Mouse (Mus musculus) kidney, adult 9 months (tissue): Measurements from ENCODE around the gene Selplg.

Experiments
- DNase-seq: peaks from one replicate; pipeline ENCODE4 v3.0.0; 2022

Gene Selplg

DNA sequence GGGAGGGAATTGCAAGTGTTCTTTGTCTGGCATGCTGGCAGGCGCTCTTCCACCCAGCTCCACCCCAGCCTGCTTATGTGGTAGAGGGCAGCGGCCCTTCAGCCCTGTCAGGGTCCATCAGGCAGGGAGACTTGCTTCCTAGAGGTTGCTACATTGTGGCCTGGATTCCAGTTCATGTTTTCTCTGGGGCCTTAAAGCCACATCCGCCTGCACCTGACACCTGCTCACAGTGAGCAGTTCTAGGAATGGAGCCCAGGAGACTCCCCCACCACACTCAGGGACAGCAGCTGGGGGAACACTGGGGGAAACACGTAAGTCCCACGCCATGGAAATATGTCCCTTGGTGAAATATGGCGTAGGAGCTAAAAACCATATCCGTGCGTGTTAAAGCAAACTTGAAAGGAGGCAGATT, at the start of gene Selplg:
TSS of gene Selplg (minus strand) at position 155 of the 412 bp plus-strand sequence.
- no peak for DNase-seq

DNA sequence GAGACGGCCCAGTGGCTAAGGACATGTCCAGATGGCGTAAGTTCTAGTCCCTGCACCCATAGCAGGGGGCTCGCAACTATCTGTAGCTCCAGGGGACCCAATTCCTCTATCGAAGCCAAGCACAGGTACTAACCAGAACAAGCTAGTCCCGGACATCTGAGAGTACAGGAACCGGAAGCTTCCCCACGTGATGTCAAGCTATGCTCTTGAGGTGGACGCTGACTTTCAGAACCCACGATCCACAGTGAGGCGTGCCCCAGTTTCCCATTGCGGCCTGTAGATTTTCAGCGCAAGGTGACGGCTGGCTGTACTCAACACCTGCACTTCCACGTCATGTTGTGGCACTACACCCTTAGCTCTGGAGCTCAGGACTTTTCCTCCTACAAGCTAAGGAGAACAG, 48.7 kb upstream of the Selplg start:
- DNase-seq, result no peak

DNA sequence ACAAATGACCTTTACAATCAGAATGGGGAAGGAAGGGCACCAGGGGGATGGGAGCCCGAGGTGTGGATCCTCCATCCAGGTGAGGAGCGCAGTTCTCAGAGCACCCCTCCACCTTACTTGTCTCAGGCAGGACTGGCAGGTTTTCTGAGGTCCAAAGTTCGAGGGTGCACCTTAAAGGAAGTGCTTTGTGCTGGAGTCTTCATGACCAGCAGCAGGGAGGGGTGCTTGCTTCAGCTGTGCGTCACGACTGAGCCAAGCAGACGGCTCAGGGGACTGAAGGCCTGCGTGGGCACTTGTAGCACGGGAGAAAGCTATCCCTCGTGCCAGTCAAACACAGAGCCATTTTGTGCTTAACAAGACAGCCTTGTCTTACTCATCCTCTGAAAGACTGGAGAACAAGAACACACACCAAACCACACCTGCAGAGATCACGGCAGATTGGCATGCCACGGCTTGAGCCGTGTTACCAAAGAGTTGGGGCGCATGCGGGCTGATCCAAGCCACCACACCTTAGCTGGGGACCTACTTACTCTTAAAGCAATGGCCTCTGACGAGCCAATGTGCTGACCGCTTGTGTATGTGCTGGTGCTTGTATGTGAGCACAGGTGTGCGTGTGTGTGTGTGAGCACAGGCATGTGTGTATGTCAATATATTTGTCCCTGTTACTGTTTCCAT, 46.6 kb upstream of the Selplg start:
- no peak for DNase-seq

DNA sequence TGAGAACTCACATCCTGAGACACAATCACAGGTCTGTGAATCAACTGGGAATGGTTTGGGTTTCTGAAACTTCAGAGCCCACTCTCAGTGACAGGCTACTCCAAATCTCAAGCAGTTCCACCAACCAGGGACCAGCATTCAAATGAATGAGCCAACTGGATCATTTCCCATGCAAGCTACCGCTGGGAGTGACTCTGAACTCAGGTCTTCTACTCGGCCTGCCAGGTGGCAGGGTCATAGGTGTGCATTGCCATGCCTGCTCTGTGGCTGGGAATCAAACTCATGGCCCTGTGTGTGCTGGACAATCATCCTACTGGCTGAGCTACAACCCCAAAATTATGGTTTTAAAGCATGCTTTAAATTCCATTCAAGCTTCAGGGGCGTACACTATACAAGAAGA, 45.1 kb upstream of the Selplg start:
- DNase-seq, result no peak

DNA sequence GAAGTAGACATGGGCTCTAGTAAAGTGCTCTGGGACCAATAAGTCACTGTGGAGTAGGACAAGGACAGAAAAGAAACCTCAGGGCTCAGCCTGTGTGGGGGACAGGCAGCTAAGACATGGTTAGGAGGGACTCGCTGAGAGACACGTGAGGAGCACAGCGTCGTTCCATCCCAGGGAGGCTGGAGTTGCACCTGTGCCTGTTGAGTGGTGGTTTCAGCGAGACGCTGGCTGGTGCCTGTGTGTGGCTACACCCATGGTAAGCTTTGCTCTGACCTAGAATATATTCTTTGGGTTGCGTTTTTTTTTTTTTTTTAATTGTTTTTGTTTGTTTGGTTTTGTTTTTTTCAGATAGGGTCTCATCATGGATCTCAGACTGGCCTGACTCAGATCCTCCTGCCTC, 43.7 kb upstream of the Selplg start:
- DNase-seq, result no peak

DNA sequence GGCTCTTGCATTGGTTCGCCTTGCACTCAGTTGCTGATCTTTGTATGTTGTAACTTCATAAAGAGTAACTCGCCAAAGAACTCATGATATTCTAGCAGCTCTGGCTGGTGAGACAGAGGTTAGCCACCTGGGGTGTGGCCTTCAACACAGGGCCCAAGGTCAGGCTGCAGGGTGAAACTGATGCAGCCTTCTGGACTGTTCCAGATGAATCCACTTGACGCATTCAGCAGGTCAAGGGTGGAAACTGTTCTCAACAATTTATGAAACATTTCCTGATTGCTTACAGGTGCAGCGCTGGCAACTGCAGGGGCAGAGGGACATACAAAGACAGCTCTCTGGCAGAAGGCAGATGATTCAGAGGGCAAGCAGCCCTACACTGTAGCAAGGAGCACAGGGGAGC, 43.2 kb upstream of the Selplg start:
- peak; percentile 43 for DNase-seq

DNA sequence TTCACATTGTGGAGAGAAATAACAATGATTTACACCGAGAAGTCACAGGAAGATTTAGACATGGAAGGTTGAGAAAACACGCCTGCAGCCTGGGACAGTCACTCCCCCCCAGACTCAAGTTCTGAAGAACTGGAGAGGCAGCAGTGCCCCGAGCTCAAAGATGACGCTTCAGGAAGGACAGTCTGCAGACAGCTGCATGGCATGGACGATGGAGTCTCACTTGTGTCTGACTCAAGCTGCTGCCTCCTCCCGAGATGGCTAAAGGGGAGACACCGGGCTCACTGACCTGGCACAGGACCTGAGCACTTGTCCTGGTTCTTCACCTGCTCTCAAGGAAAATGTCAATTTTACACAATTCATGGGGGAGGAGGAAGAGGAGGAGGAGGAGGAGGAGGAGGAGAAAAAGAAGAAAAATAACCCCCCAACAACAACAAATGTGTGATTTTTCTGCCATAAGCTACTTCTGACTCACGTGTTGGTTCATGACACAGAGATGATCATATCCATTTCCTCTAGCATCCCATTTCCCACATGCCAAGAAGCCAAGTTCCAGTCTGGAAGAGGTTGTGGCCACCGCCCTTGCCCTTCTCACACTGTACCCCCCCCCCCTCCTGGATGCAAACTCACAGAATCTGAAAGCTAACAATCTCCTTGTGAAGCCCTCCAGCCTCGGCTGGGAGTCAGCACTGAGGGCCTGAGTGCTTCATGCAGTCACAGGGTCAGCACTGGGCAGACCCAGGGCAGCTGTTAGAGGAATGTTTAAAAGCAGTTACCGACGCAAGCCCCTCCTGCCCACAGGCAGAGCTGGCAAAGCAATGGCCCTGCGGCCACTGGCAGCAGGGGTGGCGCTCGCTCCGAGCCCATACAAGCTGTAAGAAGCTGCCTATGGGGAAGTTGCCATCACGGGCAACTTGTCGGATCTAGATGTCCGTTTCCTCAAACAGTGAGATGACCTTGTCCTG, 41.9 kb upstream of the Selplg start:
- no peak for DNase-seq

DNA sequence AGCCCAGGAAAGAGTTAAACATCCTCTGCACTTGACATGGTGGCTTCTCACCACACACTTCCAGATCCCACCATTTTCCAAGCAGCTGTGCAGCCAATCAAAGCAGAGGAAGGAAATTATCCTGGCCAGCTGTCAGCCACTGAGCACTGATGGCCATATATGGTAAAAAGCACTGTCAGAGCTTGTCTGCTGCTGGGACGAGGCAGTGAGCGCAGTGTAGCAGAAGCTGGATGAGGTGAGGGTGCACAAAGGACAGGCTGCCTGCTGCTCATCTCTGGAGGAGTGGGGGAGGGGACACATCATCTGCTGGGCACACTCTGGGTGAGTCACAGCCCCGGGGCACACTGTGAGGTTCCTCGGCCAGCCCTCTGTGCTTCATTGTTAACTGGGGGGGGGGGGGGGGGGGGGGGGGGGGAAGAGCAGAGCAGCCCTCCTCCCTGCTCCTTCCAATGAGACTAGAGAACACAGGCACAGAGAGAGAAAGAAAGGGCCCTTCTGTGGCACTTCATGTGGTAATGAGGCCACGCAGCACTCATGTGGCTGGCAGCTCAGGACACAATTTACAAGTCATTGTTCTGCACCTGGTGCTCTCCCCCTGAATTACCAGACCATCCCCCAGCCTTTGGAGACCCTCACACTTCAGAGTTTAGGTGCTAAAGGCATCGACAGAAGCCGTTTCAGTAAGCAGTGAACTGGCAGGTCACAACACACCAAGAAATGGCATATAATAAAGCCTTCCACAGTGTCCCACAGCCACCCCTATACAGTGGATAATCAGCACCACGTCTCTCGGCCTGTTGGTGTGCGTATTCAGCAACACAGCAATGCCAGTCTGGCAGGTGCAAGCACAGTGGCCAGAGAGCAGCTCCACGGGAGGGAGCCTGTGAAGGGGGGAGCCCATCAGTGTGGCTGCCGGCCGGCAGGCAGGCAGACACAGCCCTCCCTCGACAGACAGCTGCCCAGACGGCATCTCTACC, 40.8 kb upstream of the Selplg start:
- peak; percentile 62 for DNase-seq

DNA sequence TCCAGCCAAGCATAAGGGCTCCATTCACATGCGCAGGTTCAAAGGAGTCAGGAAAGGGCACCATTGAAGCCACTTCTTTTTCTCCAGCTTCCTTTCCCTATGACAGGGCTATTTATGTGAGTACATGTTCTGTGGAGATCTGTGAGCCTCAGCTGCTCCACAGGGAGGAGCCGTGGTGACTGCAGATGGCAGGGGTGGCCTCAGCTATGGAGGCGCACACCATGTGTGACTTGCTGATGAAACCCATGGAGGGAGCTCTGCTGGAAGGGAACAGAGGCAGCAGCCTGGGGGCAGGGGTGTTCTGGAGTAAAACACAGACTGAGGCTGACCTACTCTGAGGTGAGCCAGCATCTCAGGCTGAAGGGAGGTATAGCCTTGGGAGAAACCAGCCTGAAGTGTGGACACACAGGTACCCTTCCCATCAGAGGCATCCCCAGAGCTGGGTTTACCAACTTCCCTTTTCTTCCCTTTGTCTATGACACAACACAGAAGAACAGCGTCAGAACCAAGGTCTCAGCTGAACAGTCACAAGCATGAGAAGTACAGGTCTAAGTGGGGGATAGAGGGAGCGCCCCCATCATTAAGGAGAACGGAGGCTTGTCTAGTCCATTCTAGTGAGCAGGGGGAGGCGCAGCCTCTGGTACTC, 39.6 kb upstream of the Selplg start:
- no peak for DNase-seq

DNA sequence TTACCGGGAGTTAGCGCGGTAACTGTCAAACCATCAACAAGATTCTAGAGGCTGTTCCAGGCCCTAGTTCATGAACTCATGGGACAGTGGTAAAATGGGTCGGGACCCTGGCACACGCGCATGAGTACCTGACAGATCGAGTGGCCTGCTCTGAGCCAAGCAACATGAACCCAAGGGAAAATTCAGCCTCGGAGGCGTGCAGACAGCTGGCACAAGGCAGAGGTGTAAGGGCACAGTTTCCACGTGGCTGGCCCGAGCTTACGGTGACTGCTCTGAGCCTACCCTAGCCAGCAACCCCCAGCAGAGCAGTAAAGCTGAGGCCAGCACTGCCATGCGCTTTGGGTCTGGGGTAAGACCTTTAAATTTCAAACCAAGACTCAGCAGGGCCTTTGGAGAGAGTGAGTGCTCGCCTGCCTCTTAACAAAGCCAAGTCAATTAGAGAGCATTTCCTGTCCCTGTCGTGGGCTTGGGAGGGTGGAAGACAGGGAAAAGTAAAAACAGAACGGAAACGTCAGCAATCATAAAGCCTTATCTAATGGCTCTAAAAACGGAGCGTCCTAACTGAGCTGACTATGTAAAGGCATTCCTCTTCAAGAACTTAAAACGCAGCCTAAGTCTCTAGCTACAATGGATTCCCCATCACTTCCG, 38.1 kb upstream of the Selplg start:
- peak; percentile 49 for DNase-seq

DNA sequence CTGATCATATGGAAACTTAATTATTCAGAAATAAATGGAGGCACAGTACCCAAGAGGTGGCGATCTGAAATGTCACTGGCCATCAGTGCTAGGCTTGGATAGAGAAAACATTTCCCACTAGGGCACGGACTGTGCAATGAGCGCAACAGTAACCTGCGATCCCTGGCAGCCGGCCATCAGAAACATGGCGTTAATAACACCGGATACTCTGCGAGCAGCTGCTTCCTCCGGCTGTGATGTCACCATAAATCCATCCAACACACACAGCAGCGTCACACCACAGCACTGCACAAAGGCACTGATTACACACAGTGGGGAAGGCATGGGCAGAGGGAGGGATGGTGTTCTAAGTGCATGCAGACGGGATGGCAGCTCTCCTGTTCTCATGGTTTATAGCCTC, 36.7 kb upstream of the Selplg start:
- peak; percentile 76 for DNase-seq

DNA sequence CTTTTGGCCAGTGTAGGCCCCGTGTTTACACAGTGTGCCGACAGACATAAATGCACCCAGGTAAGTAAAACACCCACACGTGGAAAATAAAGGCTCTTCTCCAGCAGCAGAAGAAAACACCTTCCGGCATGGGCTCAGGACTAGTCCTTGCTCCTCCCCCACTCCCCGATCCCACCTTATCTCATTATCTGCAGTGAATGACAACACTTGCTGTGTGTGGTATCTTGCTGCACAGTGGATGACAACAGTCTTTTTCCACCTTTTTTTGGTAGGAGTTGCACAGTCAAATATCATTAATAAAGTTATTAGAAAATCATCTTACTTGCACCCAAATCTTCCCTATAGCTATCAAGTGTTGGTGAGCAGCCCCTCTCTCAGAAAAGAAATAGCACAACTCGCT, 32.5 kb upstream of the Selplg start:
- no peak for DNase-seq

DNA sequence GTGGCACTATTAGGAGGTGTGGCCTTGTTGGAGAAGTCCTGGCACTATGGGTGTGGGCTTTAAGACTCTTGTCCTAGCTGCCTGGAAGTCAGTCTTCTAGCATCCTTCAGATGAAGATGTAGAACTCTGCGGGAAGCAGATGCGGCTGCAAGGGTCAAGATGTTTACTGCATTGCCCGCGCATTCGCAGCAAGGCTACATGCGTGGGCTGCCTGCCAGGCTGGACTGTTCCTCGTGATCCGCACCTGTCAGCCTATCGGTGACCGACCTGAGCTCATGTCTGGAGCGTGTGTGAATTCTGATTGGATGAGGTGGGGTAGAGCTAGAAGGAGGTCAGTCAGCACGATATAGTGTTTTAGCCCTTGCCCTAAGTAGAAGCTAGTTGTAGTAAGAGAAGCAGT, 31.6 kb upstream of the Selplg start:
- DNase-seq, result no peak

DNA sequence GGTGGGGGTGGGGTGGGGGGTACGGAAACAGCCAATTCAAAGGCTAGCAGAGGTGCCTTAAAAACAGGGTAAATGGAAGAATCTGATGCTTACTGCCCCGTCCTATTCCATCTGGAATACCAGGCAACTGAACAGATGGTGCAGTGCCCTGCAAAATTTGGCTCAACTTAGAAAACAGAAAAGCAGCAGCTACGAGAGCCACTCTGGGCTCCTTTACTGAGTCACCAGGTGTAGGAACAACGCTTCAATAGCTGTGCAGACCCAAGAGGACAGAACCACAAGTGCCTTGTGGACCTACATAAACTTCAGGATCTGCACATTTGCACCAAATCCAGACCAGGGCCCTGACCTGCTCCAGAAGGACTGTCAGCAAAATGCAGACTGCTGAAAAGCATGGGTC, 30.0 kb upstream of the Selplg start:
- DNase-seq, result no peak

DNA sequence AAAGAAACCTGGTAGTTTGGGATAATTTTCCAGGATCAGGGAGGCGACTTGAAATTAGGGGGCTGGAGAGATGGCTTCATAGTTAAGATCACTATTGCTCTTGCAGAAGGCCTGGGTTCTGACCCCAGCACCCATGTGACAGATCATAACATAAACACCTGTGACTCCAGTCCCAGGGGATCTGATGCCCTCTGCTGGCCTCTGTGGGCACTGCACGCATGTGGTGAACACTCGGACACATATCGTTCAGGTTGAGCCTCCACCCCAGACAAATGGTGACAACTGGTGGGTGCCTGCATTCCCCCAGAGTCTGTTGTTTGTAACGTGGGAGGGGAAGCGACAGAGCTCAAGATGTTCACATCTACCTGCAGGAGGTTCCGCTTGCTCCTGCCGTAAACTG, 28.9 kb upstream of the Selplg start:
- no peak for DNase-seq

DNA sequence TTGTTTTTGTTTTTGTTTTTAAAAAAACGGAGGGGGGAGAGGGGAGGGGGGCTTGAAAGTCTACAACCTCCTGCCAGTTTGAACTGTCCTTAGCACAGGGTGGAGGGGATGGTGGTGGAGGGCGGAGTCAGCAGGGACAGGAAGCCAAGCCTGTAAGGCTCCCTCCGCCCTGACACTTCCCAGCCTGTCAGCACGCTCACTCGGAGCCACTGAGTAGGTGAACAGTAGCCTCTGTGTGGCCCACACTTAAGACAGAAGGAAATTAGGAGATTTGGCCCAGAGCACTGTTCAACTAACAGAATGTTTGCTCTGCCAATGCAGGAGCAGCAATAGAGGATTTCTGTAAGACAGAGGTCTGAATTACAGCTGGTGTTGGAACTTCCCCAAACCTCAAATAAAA, 26.5 kb upstream of the Selplg start:
- DNase-seq, result no peak

DNA sequence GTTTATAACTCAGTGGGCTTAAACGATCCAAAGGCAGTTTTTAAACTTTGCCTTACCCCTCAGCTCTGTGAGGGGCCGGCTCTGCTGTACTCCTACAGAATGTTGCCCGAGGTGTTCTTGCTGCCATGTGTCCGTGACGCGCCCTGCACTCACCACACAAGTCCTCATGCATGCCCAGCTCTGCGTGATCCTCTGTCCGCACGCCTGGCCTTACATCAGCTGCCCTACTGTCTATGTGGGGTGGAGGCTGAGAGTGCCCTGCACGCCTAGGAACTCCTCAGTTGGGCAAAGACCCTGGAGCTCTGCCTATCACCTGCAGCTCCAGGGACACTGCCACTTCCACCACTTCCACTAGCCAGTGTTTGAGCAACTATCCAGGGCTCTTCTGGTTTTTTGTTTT, 26.1 kb upstream of the Selplg start:
- no peak for DNase-seq

DNA sequence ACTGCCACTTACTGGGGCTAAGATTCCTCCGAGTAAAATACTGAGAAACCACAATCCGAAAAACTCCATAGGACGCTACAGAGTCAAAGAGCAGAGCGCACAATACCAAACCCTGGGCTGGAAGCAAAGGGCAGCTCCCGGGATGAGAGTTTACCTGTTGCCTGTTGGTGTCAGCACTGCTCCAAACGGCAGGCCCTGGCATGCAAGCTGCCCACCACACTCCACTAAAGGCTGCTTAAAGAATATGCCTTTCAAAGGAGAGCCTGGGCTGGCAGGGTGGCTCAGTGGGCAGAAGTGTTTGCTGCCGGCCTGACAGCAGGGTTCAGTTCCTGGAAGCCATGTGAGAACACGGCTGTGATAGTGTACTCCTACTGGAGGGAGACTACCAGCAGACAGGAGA, 25.2 kb upstream of the Selplg start:
- no peak for DNase-seq

DNA sequence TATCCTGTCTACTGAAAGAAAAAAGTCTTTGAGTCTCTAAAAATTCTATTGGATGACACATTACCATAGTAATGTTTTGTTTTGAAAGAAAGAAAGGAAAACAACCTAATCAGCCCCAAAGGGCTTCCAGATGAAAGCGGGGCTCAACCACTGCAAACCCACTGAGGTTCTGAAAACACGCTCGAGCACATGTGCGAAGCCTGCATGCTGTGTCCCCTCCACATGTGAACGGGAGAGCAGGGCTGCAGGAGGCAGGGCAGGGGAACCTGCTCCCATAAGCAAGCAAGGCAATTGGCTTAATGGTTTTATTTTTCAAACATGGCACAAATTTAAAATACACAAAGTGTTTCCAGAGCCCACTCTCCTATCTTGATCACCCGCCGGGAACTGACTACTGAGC, 24.2 kb upstream of the Selplg start:
- no peak for DNase-seq

DNA sequence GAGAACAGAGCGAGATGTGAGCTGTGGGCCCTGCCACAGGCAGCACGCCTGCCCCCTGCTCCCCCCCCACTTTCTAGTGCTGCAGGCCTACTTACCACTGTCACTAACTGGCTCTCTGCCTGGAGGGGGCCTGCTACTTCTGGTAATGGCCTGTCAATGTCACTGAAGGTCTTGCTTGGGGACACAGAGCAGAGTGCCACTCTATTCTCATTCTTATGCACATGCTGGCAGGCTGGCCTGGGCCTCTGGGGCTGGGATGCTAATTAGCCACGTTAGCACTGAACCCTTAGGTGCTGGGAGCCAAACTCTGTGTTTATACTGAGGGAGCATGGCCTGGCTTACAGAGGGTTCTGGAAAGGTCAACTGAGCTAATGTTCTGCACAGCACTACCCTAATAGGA, 23.3 kb upstream of the Selplg start:
- DNase-seq, result peak; percentile 65

DNA sequence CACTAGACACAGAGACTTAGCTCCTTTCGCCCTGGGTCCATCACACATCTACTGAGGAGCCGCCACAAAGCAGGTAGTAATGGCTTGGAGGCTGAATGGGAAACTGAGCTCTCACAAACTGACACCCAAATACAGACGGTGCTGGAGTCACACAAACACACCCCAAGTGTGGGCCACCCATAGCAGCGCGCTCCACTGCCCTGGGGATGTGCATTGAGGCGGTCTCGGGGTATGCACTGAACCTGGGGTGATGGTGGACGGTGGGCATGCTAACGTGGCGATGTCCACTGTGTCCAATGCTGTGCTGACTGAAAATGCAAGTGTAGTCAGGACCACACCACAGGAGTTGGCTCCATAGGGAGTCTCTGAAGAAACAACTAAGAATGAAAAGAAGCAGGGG, 22.7 kb upstream of the Selplg start:
- DNase-seq, result no peak

DNA sequence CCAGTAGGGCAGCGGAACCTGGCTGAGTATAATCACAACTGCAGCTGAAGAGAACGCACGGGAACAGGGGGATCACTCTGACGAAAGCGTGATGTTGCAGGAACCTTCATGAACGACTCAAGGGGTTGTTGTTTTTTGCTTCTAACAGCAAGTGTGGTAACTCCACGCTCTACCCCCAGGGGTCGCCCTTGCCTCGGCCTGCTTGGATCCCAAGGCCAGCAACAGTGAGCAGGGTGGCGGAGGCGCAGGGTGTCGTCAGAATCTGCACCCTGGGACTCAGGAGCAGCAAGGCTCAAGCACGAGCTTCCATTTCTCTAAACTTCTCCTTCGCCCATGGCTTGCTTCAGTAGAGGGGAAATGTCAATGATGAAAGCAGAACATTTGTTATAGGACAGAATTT, 22.1 kb upstream of the Selplg start:
- peak; percentile 87 for DNase-seq
